Mouse (Mus musculus) embryonic facial prominence, embryonic 11.5 days (tissue): ENCODE data around the gene Bnipl. TPM values are rescaled to one million over a fixed set of nuclear protein-coding genes. Genes with fewer than 3 reads are reported as not detected.

Experiments
- ATAC-seq: fragments of 200-750 bp; cut with Nextera tagmentation; replicated peaks from 2 replicates; pipeline ENCODE4 v1.8.0; 2017; ENCODE audit warnings: low read depth; ENCODE audit not compliant: insufficient number of reproducible peaks, low FRiP score, low TSS enrichment
- DNase-seq: peaks from one replicate; pipeline ENCODE4 v3.0.0-alpha.2; 2015; ENCODE audit warnings: low spot score
- H3K27ac ChIP-seq: fragments of 300-500 bp; sonication (generic); replicated peaks from 2 replicates; pipeline ENCODE4 v1.5.1; 2014; ENCODE audit warnings: mild to moderate bottlenecking, low read depth, low read length, control low read depth
- H3K27me3 ChIP-seq: fragments of 300-500 bp; sonication (generic); 2 replicates; pipeline ENCODE4 v1.6.1; 2014; ENCODE audit warnings: mild to moderate bottlenecking, low read length, moderate library complexity, mixed read lengths; ENCODE audit not compliant: control insufficient read depth, insufficient read depth
- H3K36me3 ChIP-seq: fragments of 300-500 bp; sonication (generic); replicated peaks from 2 replicates; pipeline ENCODE4 v1.6.1; 2014; ENCODE audit warnings: low read depth, mild to moderate bottlenecking, low read length, moderate library complexity, mixed read lengths; ENCODE audit not compliant: control insufficient read depth, insufficient read depth
- H3K4me1 ChIP-seq: fragments of 300-500 bp; sonication (generic); 2 replicates; pipeline ENCODE4 v1.6.1; 2014; ENCODE audit warnings: low read length, mixed read lengths; ENCODE audit not compliant: control insufficient read depth, insufficient read depth
- H3K4me2 ChIP-seq: fragments of 300-500 bp; sonication (generic); 2 replicates; pipeline ENCODE4 v1.6.1; 2014; ENCODE audit warnings: low read depth, mild to moderate bottlenecking, control low read depth, low read length, moderate library complexity
- H3K4me3 ChIP-seq: fragments of 300-500 bp; sonication (generic); 2 replicates; pipeline ENCODE4 v1.5.1; 2014; ENCODE audit warnings: low read depth, low read length, control low read depth
- H3K9ac ChIP-seq: fragments of 300-500 bp; sonication (generic); replicated peaks from 2 replicates; pipeline ENCODE4 v1.6.1; 2014; ENCODE audit warnings: mild to moderate bottlenecking, control low read depth, low read length
- H3K9me3 ChIP-seq: fragments of 300-500 bp; sonication (generic); replicated peaks from 2 replicates; pipeline ENCODE4 v1.6.1; 2016; ENCODE audit warnings: mild to moderate bottlenecking, low read length, inconsistent platforms, mixed read lengths; ENCODE audit not compliant: control insufficient read depth
- WGBS: fragments of 180-500 bp; shearing (Covaris S2); extraction: QIAGEN DNeasy Blood & Tissue Kit; methylation state at CpG from one replicate; pipeline ENCODE4 v1.1.7; 2014; 5-methylcytosine and 5-hydroxymethylcytosine counted together
- polyA plus RNA-seq: library from polyadenylated mRNA; unstranded; fragments of >200 nt; fragmentation: Nextera tagmentation; extraction: Ambion mirVana; gene quantifications from 2 replicates; pipeline ENCODE4 v1.2.1, GENCODE M21; 2014

Gene Bnipl
- polyA plus RNA-seq, 1 experiment from 2014 or later: 2.9 TPM

DNA sequence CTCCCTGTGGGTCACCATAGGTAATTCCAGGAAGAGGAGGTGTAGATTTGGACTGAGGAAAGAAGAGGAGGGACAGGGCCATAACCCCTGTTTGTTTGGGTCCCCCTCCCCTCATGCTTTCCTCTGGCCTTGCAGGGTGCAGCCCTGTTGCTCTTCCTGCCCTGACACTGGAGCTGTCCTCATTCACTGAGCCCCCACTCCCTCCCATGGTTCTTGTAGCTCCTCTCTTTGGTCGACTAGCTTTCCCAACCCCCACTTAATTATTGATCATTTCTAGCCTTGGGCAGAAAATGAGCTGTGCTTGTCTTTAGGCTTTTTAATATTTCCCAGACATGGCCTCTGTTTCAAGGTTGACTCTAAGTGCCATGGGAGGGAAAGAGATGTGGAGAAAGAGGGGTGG, 33.1 kb upstream of the Bnipl start:
- H3K27me3 ChIP-seq: no peaks in the 10 kb centered on the region
- no peak for DNase-seq
- H3K27ac ChIP-seq: no peak overlapping the region
- H3K4me2 ChIP-seq: peak overlapping the region; percentile 87
- peak overlapping the region; percentile 68 for H3K4me3 ChIP-seq
- no peaks in the 10 kb centered on the region for H3K9me3 ChIP-seq
- peaks cover 2% of the 10 kb centered on the region for H3K4me1 ChIP-seq
- peak overlapping the region; percentile 84 for H3K9ac ChIP-seq
- no peak for ATAC-seq
- no peaks in the 10 kb centered on the region for H3K36me3 ChIP-seq
- WGBS: 24% methylated on average over 1 of the region's 1 CpGs

DNA sequence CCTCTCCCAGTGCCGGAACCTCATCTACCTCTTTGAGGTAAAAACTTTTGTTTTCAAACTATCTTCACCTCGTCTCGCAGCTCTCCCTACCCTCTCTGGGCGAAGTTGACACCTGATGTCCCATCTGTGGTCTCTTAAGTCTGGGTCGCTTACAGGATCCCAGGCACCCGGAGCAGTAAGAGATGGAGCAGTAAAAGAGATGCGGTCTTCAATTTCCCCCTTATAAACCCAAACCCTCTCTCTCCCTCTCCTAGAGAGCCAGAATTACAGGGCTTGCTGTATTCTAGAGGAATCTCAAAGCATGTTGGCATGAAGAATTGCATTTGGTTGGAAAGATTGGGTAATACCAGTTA, 32.6 kb upstream of the Bnipl start:
- peak overlapping the region; percentile 84 for H3K9ac ChIP-seq
- peaks cover 2% of the 10 kb centered on the region for H3K4me1 ChIP-seq
- no peak for ATAC-seq
- H3K27ac ChIP-seq: peak overlapping the region; percentile 90
- no peaks in the 10 kb centered on the region for H3K9me3 ChIP-seq
- DNase-seq: peak; percentile 14
- no peaks in the 10 kb centered on the region for H3K36me3 ChIP-seq
- no peaks in the 10 kb centered on the region for H3K27me3 ChIP-seq
- H3K4me2 ChIP-seq: peak overlapping the region; percentile 87
- whole genome bisulfite sequencing: 3% methylated on average over 7 of the region's 7 CpGs
- H3K4me3 ChIP-seq: peak overlapping the region; percentile 68

DNA sequence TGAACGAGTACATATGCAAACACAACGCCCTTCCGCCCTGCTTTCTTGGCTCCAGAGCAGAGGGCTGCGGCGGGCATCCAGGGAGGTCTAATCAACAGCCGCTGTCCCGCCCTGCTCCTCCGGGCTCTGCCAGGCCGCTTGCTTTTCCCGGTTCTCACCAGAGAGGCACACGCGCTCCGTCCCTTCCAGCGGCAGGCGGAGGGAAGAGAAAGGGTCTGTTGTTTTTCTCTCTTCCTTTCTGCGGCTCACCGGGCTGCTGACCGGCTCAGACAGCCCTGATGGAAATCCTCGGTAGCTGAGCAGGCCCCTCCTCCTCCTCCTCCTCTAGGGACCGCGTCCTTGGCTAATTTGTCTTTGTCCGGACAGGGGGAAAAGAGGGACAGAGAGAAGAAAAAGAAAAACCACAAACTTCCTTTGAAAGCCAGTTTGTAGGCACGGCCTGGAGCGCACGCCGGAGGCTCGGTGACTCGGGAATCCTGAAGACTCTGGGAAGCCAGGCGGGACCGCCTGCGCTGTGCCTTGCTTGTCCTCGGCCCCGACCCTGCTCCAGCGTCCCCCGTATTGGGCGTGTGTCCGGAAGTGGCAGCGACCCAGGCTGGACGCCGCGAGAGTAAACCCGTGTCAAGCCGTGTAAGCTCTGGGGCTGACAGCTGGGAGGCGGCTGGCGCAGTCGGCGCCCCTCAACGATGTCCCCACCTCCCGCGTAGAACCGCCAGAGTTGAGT, 32.0 kb upstream of the Bnipl start:
- H3K27ac ChIP-seq: peak overlapping the region; percentile 90
- H3K4me2 ChIP-seq: peak overlapping the region; percentile 87
- ATAC-seq (peak; percentile 64), DNase-seq (peak; percentile 85)
- H3K4me3 ChIP-seq: peak overlapping the region; percentile 68
- under 1% methylated on average over 50 of the region's 51 CpGs for WGBS
- H3K9me3 ChIP-seq: no peaks in the 10 kb centered on the region
- H3K4me1 ChIP-seq: peaks cover 2% of the 10 kb centered on the region
- no peaks in the 10 kb centered on the region for H3K36me3 ChIP-seq
- H3K27me3 ChIP-seq: no peaks in the 10 kb centered on the region
- H3K9ac ChIP-seq: peak overlapping the region; percentile 84

DNA sequence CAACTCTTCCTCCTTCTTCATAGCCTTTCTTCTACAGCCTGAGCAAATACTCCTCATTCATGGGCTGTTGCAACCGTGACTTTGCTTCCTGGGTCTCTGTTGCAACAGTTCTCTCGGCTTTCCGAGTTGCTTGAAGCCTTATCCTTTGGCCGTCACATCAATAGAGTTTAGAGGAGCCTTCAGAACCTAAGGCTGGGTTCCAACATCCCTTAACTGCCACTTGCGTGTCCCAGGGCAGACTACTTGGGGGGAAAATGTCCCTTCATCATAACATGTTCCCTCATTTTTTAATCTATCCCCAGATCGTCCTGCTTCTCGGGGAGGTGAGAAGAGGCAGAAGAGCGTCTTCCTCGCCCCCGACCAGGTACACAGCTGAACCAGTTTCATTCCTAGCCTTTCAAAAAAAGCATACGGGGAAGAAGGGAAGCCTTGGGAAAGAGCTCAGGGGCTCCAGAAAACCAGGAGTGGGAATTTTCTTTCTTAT, 31.4 kb upstream of the Bnipl start:
- DNase-seq: peak; percentile 37
- peak overlapping the region; percentile 84 for H3K9ac ChIP-seq
- H3K4me2 ChIP-seq: peak overlapping the region; percentile 87
- H3K27ac ChIP-seq: peak overlapping the region; percentile 90
- WGBS: under 1% methylated on average over 11 of the region's 11 CpGs
- H3K9me3 ChIP-seq: no peaks in the 10 kb centered on the region
- H3K27me3 ChIP-seq: no peaks in the 10 kb centered on the region
- no peak for ATAC-seq
- peaks cover 2% of the 10 kb centered on the region for H3K4me1 ChIP-seq
- no peaks in the 10 kb centered on the region for H3K36me3 ChIP-seq
- H3K4me3 ChIP-seq: peak overlapping the region; percentile 68

DNA sequence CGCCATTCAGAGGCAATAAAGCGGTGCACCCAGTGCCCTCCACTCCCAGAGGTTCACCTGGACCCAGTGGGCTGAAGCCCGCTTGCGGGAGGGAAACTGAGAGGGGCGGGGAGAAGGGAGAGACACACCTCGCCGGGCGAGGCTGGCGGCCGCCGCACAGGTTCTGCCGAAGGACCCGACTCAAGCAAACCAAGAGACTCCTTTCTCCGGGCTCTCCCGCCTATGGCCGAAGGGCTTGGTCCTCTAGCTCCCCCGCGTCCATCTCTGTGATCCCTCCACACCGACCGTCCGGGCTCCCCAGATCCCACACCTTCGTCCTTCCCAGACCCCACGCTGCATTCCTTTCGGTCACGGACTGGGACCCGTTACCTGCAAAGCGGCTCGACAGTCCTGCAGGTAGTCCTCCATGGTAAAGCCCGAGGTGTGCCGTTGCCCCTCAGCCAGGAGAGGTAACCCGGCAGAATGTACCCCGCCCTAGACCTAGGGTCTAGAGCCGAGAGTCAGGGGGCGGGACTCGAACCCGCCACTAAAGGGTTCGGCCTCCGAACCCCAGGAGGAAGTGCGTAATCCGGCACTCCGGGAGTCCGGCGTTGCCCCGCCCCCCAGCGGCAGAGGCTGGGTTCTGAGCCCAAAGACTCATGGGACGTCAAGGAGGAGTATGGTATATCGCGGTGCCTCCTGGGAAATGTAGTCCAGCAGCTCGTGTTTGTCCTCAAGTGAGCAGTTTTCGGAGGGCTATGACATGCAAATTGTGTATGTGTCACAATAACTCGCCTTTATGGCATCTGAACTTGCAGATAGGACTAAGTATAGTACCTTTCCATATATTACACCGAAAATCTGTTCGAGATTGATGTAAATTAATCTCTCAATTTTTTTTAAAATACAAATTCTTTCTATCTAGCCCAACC, 30.5 kb upstream of the Bnipl start, which contains the start of the genes Mindy1 and Prune1:
Gene Mindy1 (plus strand): TSS at position 130 of the 911 bp plus-strand sequence.
Gene Prune1 (minus strand): TSS at position 861 of the 911 bp plus-strand sequence.
- ATAC-seq (peak; percentile 88), DNase-seq (peak; percentile 99)
- H3K4me3 ChIP-seq: peak within 1 kb of the TSS; percentile 76
- H3K4me1 ChIP-seq: peaks cover 2% of the 10 kb centered on the region
- peak within 1 kb of the TSS; percentile 87 for H3K4me2 ChIP-seq
- no peaks in the 10 kb centered on the region for H3K36me3 ChIP-seq
- H3K27me3 ChIP-seq: no peaks in the 10 kb centered on the region
- H3K9ac ChIP-seq: peak within 1 kb of the TSS; percentile 87
- H3K9me3 ChIP-seq: no peaks in the 10 kb centered on the region
- under 1% methylated on average over 51 of the region's 53 CpGs for WGBS
- peak within 1 kb of the TSS; percentile 90 for H3K27ac ChIP-seq

DNA sequence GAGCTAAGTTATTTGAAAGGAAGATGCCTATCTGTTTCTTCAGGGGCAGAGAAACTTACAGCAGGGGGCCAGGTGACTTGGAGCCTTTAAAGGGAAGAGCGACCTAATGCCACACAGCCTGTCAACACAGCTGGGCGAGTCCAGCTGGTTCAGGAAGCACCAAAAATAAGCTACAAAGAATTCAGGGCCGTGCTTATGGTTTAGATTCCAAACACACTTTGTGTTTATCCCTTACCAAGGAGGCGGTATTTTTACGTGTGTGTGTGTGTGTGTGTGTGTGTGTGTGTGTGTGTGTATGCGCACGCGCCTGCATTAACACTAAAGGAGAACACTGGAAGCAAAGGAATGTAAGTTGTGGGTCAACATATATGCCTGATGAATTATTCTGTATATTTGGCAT, 29.8 kb upstream of the Bnipl start:
- Histone ChIP-seq H3K4me3 (peak overlapping the region; percentile 76), H3K9ac (peak overlapping the region; percentile 87), H3K27ac (no peak overlapping the region), H3K27me3 (no peaks in the 10 kb centered on the region), H3K36me3 (no peaks in the 10 kb centered on the region), H3K4me2 (peak overlapping the region; percentile 62), H3K4me1 (peaks cover 2% of the 10 kb centered on the region), H3K9me3 (no peaks in the 10 kb centered on the region)
- DNase-seq (peak; percentile 23), ATAC-seq (no peak)
- WGBS: 24% methylated on average over 8 of the region's 8 CpGs

DNA sequence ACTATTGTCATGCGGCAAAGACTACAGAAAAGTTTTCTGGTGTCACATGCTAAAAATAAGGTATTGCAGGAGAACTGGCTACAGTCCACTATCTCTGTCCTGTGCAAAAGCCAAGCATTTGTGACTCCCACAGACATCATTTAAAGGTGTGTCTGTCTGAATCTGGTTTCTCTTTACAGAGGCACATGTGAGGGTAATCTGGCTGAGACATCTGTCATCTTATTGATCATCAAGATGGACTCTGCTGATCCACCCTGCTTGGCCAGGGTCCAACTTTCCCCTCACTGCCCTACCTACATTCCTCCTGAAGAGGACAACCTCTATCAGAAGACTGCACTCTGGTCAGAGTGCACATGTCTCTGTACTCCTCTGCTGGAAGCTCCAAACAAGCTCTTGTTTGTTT, 26.2 kb upstream of the Bnipl start:
- 94% methylated on average over 1 of the region's 1 CpGs for WGBS
- Histone ChIP-seq H3K27ac (no peak overlapping the region), H3K27me3 (no peaks in the 10 kb centered on the region), H3K9me3 (no peaks in the 10 kb centered on the region), H3K4me2 (no peak overlapping the region), H3K36me3 (no peaks in the 10 kb centered on the region), H3K4me3 (no peak overlapping the region), H3K4me1 (no peaks in the 10 kb centered on the region; the same call in 1 of the 2 replicates), H3K9ac (no peak overlapping the region)
- no peak for ATAC-seq
- DNase-seq: no peak
